ENCODE assay signal across 8 mouse cellular contexts in the genomic region with DNA sequence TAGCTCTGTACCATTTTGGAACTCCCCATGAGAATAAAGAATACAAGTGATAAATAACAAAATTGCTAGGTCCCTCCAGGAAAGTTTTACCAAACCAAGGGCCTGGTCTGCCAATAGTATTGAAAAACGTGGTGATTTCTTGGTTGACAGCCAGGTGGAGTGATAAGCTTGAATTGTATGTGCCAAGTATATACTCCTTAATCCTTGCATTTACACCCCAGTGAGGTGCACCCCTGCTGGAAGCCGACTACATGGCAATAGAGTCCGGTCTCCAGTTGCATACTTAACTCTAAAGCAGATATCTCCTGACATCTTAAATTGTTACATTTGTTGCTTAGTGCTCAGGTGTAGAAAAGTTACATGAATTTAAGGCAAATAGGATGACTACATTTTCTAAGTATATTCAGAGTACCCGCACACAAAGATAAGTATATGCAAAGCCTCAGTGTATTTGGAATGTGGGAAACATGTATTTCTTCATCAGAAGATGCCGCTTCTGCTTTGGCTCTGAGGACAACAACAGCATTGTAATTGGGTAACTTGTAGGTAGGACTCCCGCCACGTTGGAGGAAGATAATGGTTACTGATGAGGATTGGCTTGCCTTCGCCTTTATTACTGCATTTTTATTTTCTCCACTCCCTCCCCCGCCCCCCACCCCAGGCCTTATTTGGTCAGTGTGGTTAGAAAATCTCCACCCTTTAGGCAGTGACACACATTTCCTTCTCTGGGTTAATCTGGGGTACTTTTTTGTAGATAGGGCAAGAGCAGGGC. TPM values are rescaled to one million over a fixed set of nuclear protein-coding genes. Genes with fewer than 3 reads are reported as not detected.
DNase-seq lines count a peak whose midpoint lies in the region; ATAC-seq and TF ChIP-seq lines count a peak whose summit lies in the region.

No protein-coding gene starts in this region.

- H3K27ac ChIP-seq in heart, adult 2 months, result no peak overlapping the region; the same call in 1 of the 2 replicates
- no peak overlapping the region for H3K27ac ChIP-seq in forebrain, embryonic 13.5 days
- no peak overlapping the region for H3K27ac ChIP-seq in liver, embryonic 14.5 days

- H3K27me3 ChIP-seq in heart, adult 2 months (ENCODE audit: control insufficient read depth, insufficient read depth, low read length), result no peaks in the 10 kb centered on the region
- peaks cover 13% of the 10 kb centered on the region; the same call in 1 of the 2 replicates for H3K27me3 ChIP-seq in G1E (ENCODE audit: insufficient read depth, low read length)
- H3K27me3 ChIP-seq in forebrain, embryonic 13.5 days, result no peaks in the 10 kb centered on the region
- H3K27me3 ChIP-seq in liver, embryonic 14.5 days (ENCODE audit: control insufficient read depth, insufficient read depth, low read length), result no peaks in the 10 kb centered on the region

- 0 out of 2 replicates have a peak, but pooled peaks have one; percentile 9 for TF ChIP-seq CTCF in heart, adult 2 months (IDR thresholded peaks at IDR 0.05)
- TF ChIP-seq CTCF in G1E (IDR thresholded peaks at IDR 0.05; ENCODE audit: low read depth, low read length), result no peak
- peak; percentile 36; the same call in 1 of the 2 replicates for TF ChIP-seq CTCF in liver, embryonic 14.5 days (IDR thresholded peaks at IDR 0.05; ENCODE audit: low read depth)

- peaks cover 5% of the 10 kb centered on the region for H3K4me1 ChIP-seq in heart, adult 2 months (ENCODE audit: control insufficient read depth, insufficient read depth, low read length)
- peaks cover 23% of the 10 kb centered on the region for H3K4me1 ChIP-seq in G1E (ENCODE audit: insufficient read depth, low read depth, low read length)
- peaks cover 7% of the 10 kb centered on the region for H3K4me1 ChIP-seq in forebrain, embryonic 13.5 days
- H3K4me1 ChIP-seq in liver, embryonic 14.5 days (replicated peaks; ENCODE audit: control insufficient read depth in 2 of 2, insufficient read depth in 2 of 2, low read length in 1 of 2), result peaks cover 2 to 10% of the 10 kb centered on the region in 2 experiments

- no peak for DNase-seq in heart, adult 2 months
- DNase-seq in heart, adult 9 months (ENCODE audit: low spot score in 2 of 2), result no peak
- peak; percentile 29 for DNase-seq in G1E (ENCODE audit: low spot score)
- DNase-seq in liver, embryonic 14.5 days (ENCODE audit: low read depth in 3 of 3, low spot score in 3 of 3), result peak in 1 of 3 experiments; percentile 35
- no peak for DNase-seq in frontal cortex, postnatal 14 days (ENCODE audit: low spot score in 2 of 2)
- DNase-seq in left cerebral cortex, postnatal 4 days, result no peak
- no peak for DNase-seq in urinary bladder, postnatal 14 days (ENCODE audit: low spot score)

- H3K4me3 ChIP-seq in heart, adult 2 months, result peak overlapping the region; percentile 63
- peak overlapping the region; percentile 91 for H3K4me3 ChIP-seq in G1E (ENCODE audit: low read depth, low read length)
- peak overlapping the region; percentile 81 for H3K4me3 ChIP-seq in forebrain, embryonic 13.5 days
- H3K4me3 ChIP-seq in liver, embryonic 14.5 days (ENCODE audit: insufficient read depth in 1 of 2, low read depth in 2 of 2, low read length in 2 of 2), result peak overlapping the region in 1 of 2 experiments; percentile 63; a peak in 2 of 4 replicates

- H3K9me3 ChIP-seq in G1E (replicated peaks), result no peaks in the 10 kb centered on the region
- no peaks in the 10 kb centered on the region for H3K9me3 ChIP-seq in forebrain, embryonic 13.5 days (replicated peaks)
- H3K9me3 ChIP-seq in liver, embryonic 14.5 days (ENCODE audit: control insufficient read depth, low read length), result no peaks in the 10 kb centered on the region

- peak; percentile 45; the same call in 1 of the 2 replicates for ATAC-seq in G1E (ENCODE audit: extremely low read depth, insufficient number of reproducible peaks, low FRiP score, poor library complexity, severe bottlenecking)
- no peak for ATAC-seq in forebrain, embryonic 13.5 days
- no peak for ATAC-seq in liver, embryonic 14.5 days (ENCODE audit: insufficient read depth)

- TF ChIP-seq EP300 in heart, adult 2 months (IDR thresholded peaks at IDR 0.05; ENCODE audit: insufficient read depth, low read depth, low read length), result no peak
- TF ChIP-seq EP300 in liver, embryonic 14.5 days (IDR thresholded peaks at IDR 0.05; ENCODE audit: low read depth), result no peak

- H3K9ac ChIP-seq in heart, adult 2 months (ENCODE audit: low read depth, low read length), result no peak overlapping the region
- H3K9ac ChIP-seq in forebrain, embryonic 13.5 days, result peak overlapping the region; percentile 94
- H3K9ac ChIP-seq in liver, embryonic 14.5 days (replicated peaks), result peak overlapping the region; percentile 70

- TF ChIP-seq POLR2A in heart, adult 2 months (IDR thresholded peaks at IDR 0.05; ENCODE audit: insufficient read depth, low read depth, low read length), result no peak

- peak overlapping the region; percentile 83 for H3K4me2 ChIP-seq in forebrain, embryonic 13.5 days
- peak overlapping the region; percentile 91 for H3K4me2 ChIP-seq in liver, embryonic 14.5 days (ENCODE audit: low read depth)

- 72% methylated on average over 9 of the region's 9 CpGs for WGBS in heart, adult 2 months
- 71% methylated on average over 9 of the region's 9 CpGs for WGBS in forebrain, embryonic 13.5 days
- WGBS in liver, embryonic 14.5 days (ENCODE audit: insufficient replicate concordance), result 32% methylated on average over 9 of the region's 9 CpGs

- intact Hi-C loops in heart, adult 2 months (cut with DNase I), result loop anchor here (5.0 kb wide), 1 partner anchor 510 kb away; no protein-coding TSS in a partner anchor
- intact Hi-C loops in left cerebral cortex, postnatal 4 days (cut with DNase I), result no loop called here

- H3K36me3 ChIP-seq in heart, adult 2 months (ENCODE audit: control insufficient read depth, insufficient read depth, low read length), result peaks cover 4% of the 10 kb centered on the region
- peaks cover 20% of the 10 kb centered on the region for H3K36me3 ChIP-seq in G1E (replicated peaks)
- H3K36me3 ChIP-seq in forebrain, embryonic 13.5 days (ENCODE audit: poor library complexity, severe bottlenecking), result no peaks in the 10 kb centered on the region
- no peaks in the 10 kb centered on the region for H3K36me3 ChIP-seq in liver, embryonic 14.5 days (replicated peaks; ENCODE audit: control insufficient read depth, insufficient read depth, low read depth)

- no peaks in the 10 kb centered on the region for H3K79me2 ChIP-seq in heart, adult 2 months (replicated peaks; ENCODE audit: control insufficient read depth, insufficient read depth, low read length)

RNA-seq across cellular contexts. Expression of a gene that starts 1.1 kb away (rescaled TPM):
- total RNA-seq in heart, adult 2 months (2021), result 10 to 100 TPM; 35.0 to 43.4 TPM
- polyA plus RNA-seq in heart, adult 2 months (2012; rRNA removed), result 59.5 and 61.9 TPM in 2 replicates
- 34.9 and 42.7 TPM in 2 replicates for total RNA-seq in G1E (2014; fragmentation: Nextera tagmentation)
- 33.9 and 35.4 TPM in 2 replicates for total RNA-seq in G1E (2017)
- polyA plus RNA-seq in G1E (2012), result 36.3 and 44.1 TPM in 2 replicates
- polyA plus RNA-seq in forebrain, embryonic 13.5 days (2015; fragmentation: Nextera tagmentation; extraction: Ambion mirVana), result 39.6 and 43.1 TPM in 2 replicates
- 14.5 and 15.9 TPM in 2 replicates for polyA plus RNA-seq in liver, embryonic 14.5 days (2012; rRNA removed)
- polyA plus RNA-seq in liver, embryonic 14.5 days (2014; fragmentation: Nextera tagmentation; extraction: Ambion mirVana), result 22.9 and 23.2 TPM in 2 replicates
- 10 to 100 TPM; 22.7 to 25.2 TPM for total RNA-seq in left cerebral cortex, postnatal 4 days (2021)

RNA-seq across cellular contexts. Expression of a gene that starts 9.5 kb away (rescaled TPM):
- total RNA-seq in heart, adult 2 months (2021), result 10 to 100 TPM in 1 of 2 experiments, 1 to 10 TPM in 1; 9.7 to 17.1 TPM
- polyA plus RNA-seq in heart, adult 2 months (2012; rRNA removed), result 6.2 and 8.1 TPM in 2 replicates
- total RNA-seq in G1E (2014; fragmentation: Nextera tagmentation), result 17.2 and 17.8 TPM in 2 replicates
- 8.0 and 16.0 TPM in 2 replicates for total RNA-seq in G1E (2017)
- 13.0 and 15.2 TPM in 2 replicates for polyA plus RNA-seq in G1E (2012)
- 17.9 and 18.7 TPM in 2 replicates for polyA plus RNA-seq in forebrain, embryonic 13.5 days (2015; fragmentation: Nextera tagmentation; extraction: Ambion mirVana)
- 2.8 and 4.6 TPM in 2 replicates for polyA plus RNA-seq in liver, embryonic 14.5 days (2012; rRNA removed)
- 7.7 and 9.2 TPM in 2 replicates for polyA plus RNA-seq in liver, embryonic 14.5 days (2014; fragmentation: Nextera tagmentation; extraction: Ambion mirVana)
- total RNA-seq in left cerebral cortex, postnatal 4 days (2021), result 10 to 100 TPM; 26.0 to 30.4 TPM

RNA-seq across cellular contexts. Expression of a gene that starts 38.3 kb away (rescaled TPM):
- 10 to 100 TPM; 33.5 to 39.5 TPM for total RNA-seq in heart, adult 2 months (2021)
- polyA plus RNA-seq in heart, adult 2 months (2012; rRNA removed), result 9.9 and 17.0 TPM in 2 replicates
- 42.9 and 59.1 TPM in 2 replicates for total RNA-seq in G1E (2014; fragmentation: Nextera tagmentation)
- total RNA-seq in G1E (2017), result 20.2 and 24.1 TPM in 2 replicates
- 6.6 and 10.1 TPM in 2 replicates for polyA plus RNA-seq in G1E (2012)
- 17.0 and 17.1 TPM in 2 replicates for polyA plus RNA-seq in forebrain, embryonic 13.5 days (2015; fragmentation: Nextera tagmentation; extraction: Ambion mirVana)
- polyA plus RNA-seq in liver, embryonic 14.5 days (2012; rRNA removed), result 7.7 and 9.5 TPM in 2 replicates
- polyA plus RNA-seq in liver, embryonic 14.5 days (2014; fragmentation: Nextera tagmentation; extraction: Ambion mirVana), result 14.3 and 16.0 TPM in 2 replicates
- total RNA-seq in left cerebral cortex, postnatal 4 days (2021), result 10 to 100 TPM; 40.2 to 45.7 TPM

RNA-seq across cellular contexts. Expression of a gene that starts 38.3 kb away (rescaled TPM):
- 100 to 1,000 TPM; 233 to 264 TPM for total RNA-seq in heart, adult 2 months (2021)
- polyA plus RNA-seq in heart, adult 2 months (2012; rRNA removed), result 22.7 and 67.6 TPM in 2 replicates
- total RNA-seq in G1E (2014; fragmentation: Nextera tagmentation) (22.5 and 35.5 TPM in 2 replicates), G1E (2017) (40.0 and 42.7 TPM in 2 replicates)
- polyA plus RNA-seq in G1E (2012), result 2.6 and 2.7 TPM in 2 replicates
- 86.1 and 89.4 TPM in 2 replicates for polyA plus RNA-seq in forebrain, embryonic 13.5 days (2015; fragmentation: Nextera tagmentation; extraction: Ambion mirVana)
- 3.2 and 4.5 TPM in 2 replicates for polyA plus RNA-seq in liver, embryonic 14.5 days (2012; rRNA removed)
- polyA plus RNA-seq in liver, embryonic 14.5 days (2014; fragmentation: Nextera tagmentation; extraction: Ambion mirVana), result 30.2 and 33.6 TPM in 2 replicates
- 10 to 100 TPM; 81.7 to 88.6 TPM for total RNA-seq in left cerebral cortex, postnatal 4 days (2021)

RNA-seq across cellular contexts. Expression of a gene that starts 38.4 kb away (rescaled TPM):
- not detected for total RNA-seq in heart, adult 2 months (2021)
- not detected in 2 replicates for polyA plus RNA-seq in heart, adult 2 months (2012; rRNA removed)
- not detected in 2 replicates for total RNA-seq in G1E (2014; fragmentation: Nextera tagmentation)
- total RNA-seq in G1E (2017), result not detected in 2 replicates
- not detected in 2 replicates for polyA plus RNA-seq in G1E (2012)
- not detected in 2 replicates for polyA plus RNA-seq in forebrain, embryonic 13.5 days (2015; fragmentation: Nextera tagmentation; extraction: Ambion mirVana)
- not detected in 2 replicates for polyA plus RNA-seq in liver, embryonic 14.5 days (2012; rRNA removed)
- not detected in 2 replicates for polyA plus RNA-seq in liver, embryonic 14.5 days (2014; fragmentation: Nextera tagmentation; extraction: Ambion mirVana)
- not detected for total RNA-seq in left cerebral cortex, postnatal 4 days (2021)
